Mouse (Mus musculus): Measurements from ENCODE around the gene Prrc2c. TPM values are rescaled to one million over a fixed set of nuclear protein-coding genes. Genes with fewer than 3 reads are reported as not detected.

Prrc2c gene
- polyA plus RNA-seq, 1 experiment = 30.4 TPM

- no peaks in the 10 kb centered on the region for H3K4me1 ChIP-seq (ENCODE audit: control insufficient read depth, insufficient read depth, insufficient read length, low read length)
- no peak overlapping the region for H3K4me3 ChIP-seq (ENCODE audit: insufficient read depth, low read depth, low read length)
- H3K27ac ChIP-seq (replicated peaks; ENCODE audit: low read depth, low read length) = no peak overlapping the region
Measured at GRCm38 (mm10) chr1:162732041-162732440, 8.3 kb downstream of the Prrc2c start.

GRCm38 (mm10) chr1:162729436-162729835 lies 10.9 kb downstream of the Prrc2c start:
- Histone ChIP-seq H3K4me1 (ENCODE audit: control insufficient read depth, insufficient read depth, insufficient read length, low read length) (no peaks in the 10 kb centered on the region), H3K27ac (replicated peaks; ENCODE audit: low read depth, low read length) (no peak overlapping the region), H3K4me3 (ENCODE audit: insufficient read depth, low read depth, low read length) (no peak overlapping the region)

GRCm38 (mm10) chr1:162727981-162728380 lies 12.4 kb downstream of the Prrc2c start:
- Histone ChIP-seq H3K27ac (replicated peaks; ENCODE audit: low read depth, low read length) (no peak overlapping the region), H3K4me1 (ENCODE audit: control insufficient read depth, insufficient read depth, insufficient read length, low read length) (no peaks in the 10 kb centered on the region), H3K4me3 (ENCODE audit: insufficient read depth, low read depth, low read length) (no peak overlapping the region)

- Histone ChIP-seq H3K4me1 (ENCODE audit: control insufficient read depth, insufficient read depth, insufficient read length, low read length) (no peaks in the 10 kb centered on the region), H3K27ac (replicated peaks; ENCODE audit: low read depth, low read length) (no peak overlapping the region), H3K4me3 (ENCODE audit: insufficient read depth, low read depth, low read length) (no peak overlapping the region)
Measured at GRCm38 (mm10) chr1:162723610-162724009, 16.7 kb downstream of the Prrc2c start.

- Histone ChIP-seq H3K4me3 (ENCODE audit: insufficient read depth, low read depth, low read length) (no peak overlapping the region), H3K27ac (replicated peaks; ENCODE audit: low read depth, low read length) (no peak overlapping the region), H3K4me1 (ENCODE audit: control insufficient read depth, insufficient read depth, insufficient read length, low read length) (no peaks in the 10 kb centered on the region)
Measured at GRCm38 (mm10) chr1:162720645-162721044, 19.7 kb downstream of the Prrc2c start.

GRCm38 (mm10) chr1:162700389-162701066 lies 39.8 kb downstream of the Prrc2c start:
- no peak overlapping the region for H3K27ac ChIP-seq (replicated peaks; ENCODE audit: low read depth, low read length)
- H3K4me3 ChIP-seq (ENCODE audit: insufficient read depth, low read depth, low read length) = no peak overlapping the region
- no peaks in the 10 kb centered on the region for H3K4me1 ChIP-seq (ENCODE audit: control insufficient read depth, insufficient read depth, insufficient read length, low read length)

GRCm38 (mm10) chr1:162697866-162698265 lies 42.5 kb downstream of the Prrc2c start:
- Histone ChIP-seq H3K4me3 (ENCODE audit: insufficient read depth, low read depth, low read length) (no peak overlapping the region), H3K27ac (replicated peaks; ENCODE audit: low read depth, low read length) (no peak overlapping the region), H3K4me1 (ENCODE audit: control insufficient read depth, insufficient read depth, insufficient read length, low read length) (no peaks in the 10 kb centered on the region)

- no peak overlapping the region for H3K4me3 ChIP-seq (ENCODE audit: insufficient read depth, low read depth, low read length)
- no peaks in the 10 kb centered on the region for H3K4me1 ChIP-seq (ENCODE audit: control insufficient read depth, insufficient read depth, insufficient read length, low read length)
- no peak overlapping the region for H3K27ac ChIP-seq (replicated peaks; ENCODE audit: low read depth, low read length)
Measured at GRCm38 (mm10) chr1:162693721-162694120, 46.6 kb downstream of the Prrc2c start.

GRCm38 (mm10) chr1:162665486-162666174 lies 74.7 kb downstream of the Prrc2c start:
- Histone ChIP-seq H3K4me3 (ENCODE audit: insufficient read depth, low read depth, low read length) (no peak overlapping the region), H3K27ac (replicated peaks; ENCODE audit: low read depth, low read length) (no peak overlapping the region), H3K4me1 (ENCODE audit: control insufficient read depth, insufficient read depth, insufficient read length, low read length) (no peaks in the 10 kb centered on the region)

GRCm38 (mm10) chr1:162664826-162665475 lies 75.4 kb downstream of the Prrc2c start:
- H3K4me3 ChIP-seq (ENCODE audit: insufficient read depth, low read depth, low read length) = no peak overlapping the region
- H3K4me1 ChIP-seq (ENCODE audit: control insufficient read depth, insufficient read depth, insufficient read length, low read length) = 0 out of 2 replicates have a peak, but pooled peaks cover 2% of the 10 kb centered on the region

GRCm38 (mm10) chr1:162660276-162660860 lies 80.0 kb downstream of the Prrc2c start:
- 0 out of 2 replicates have a peak, but pooled peaks cover 2% of the 10 kb centered on the region for H3K4me1 ChIP-seq (ENCODE audit: control insufficient read depth, insufficient read depth, insufficient read length, low read length)
- H3K27ac ChIP-seq (replicated peaks; ENCODE audit: low read depth, low read length) = no peak overlapping the region
- no peak overlapping the region for H3K4me3 ChIP-seq (ENCODE audit: insufficient read depth, low read depth, low read length)

More at GRCm38 (mm10) chr1:162664826-162665475, 75.4 kb downstream of the Prrc2c start:
- H3K27ac ChIP-seq (replicated peaks; ENCODE audit: low read depth, low read length) = no peak overlapping the region

- Histone ChIP-seq H3K27ac (replicated peaks; ENCODE audit: low read depth, low read length) (no peak within 1 kb of the TSS), H3K4me1 (ENCODE audit: control insufficient read depth, insufficient read depth, insufficient read length, low read length) (0 out of 2 replicates have a peak, but pooled peaks cover 2% of the 10 kb centered on the region), H3K4me3 (ENCODE audit: insufficient read depth, low read depth, low read length) (no peak within 1 kb of the TSS)
Measured at GRCm38 (mm10) chr1:162658119-162658518, 82.2 kb downstream of the Prrc2c start, which contains the start of gene Myocos. TSS of gene Myocos (minus strand) at chr1:162658219.

GRCm38 (mm10) chr1:162648416-162648815 lies 91.9 kb downstream of the Prrc2c start:
- peaks cover 2% of the 10 kb centered on the region; the same call in 1 of the 2 replicates for H3K4me1 ChIP-seq (ENCODE audit: control insufficient read depth, insufficient read depth, insufficient read length, low read length)
- no peak overlapping the region for H3K4me3 ChIP-seq (ENCODE audit: insufficient read depth, low read depth, low read length)
- no peak overlapping the region for H3K27ac ChIP-seq (replicated peaks; ENCODE audit: low read depth, low read length)

GRCm38 (mm10) chr1:162646083-162646686 lies 94.2 kb downstream of the Prrc2c start:
- Histone ChIP-seq H3K4me3 (ENCODE audit: insufficient read depth, low read depth, low read length) (no peak overlapping the region), H3K4me1 (ENCODE audit: control insufficient read depth, insufficient read depth, insufficient read length, low read length) (peaks cover 2% of the 10 kb centered on the region; the same call in 1 of the 2 replicates), H3K27ac (replicated peaks; ENCODE audit: low read depth, low read length) (no peak overlapping the region)

GRCm38 (mm10) chr1:162643752-162644151 lies 96.6 kb downstream of the Prrc2c start:
- Histone ChIP-seq H3K4me3 (ENCODE audit: insufficient read depth, low read depth, low read length) (no peak overlapping the region), H3K4me1 (ENCODE audit: control insufficient read depth, insufficient read depth, insufficient read length, low read length) (peaks cover 4% of the 10 kb centered on the region), H3K27ac (replicated peaks; ENCODE audit: low read depth, low read length) (no peak overlapping the region)

All from brown adipose tissue, adult 24 weeks (tissue).